Mouse (Mus musculus) neural tube, embryonic 12.5 days (tissue): ENCODE measurements around the gene Dstn. TPM values are rescaled to one million over a fixed set of nuclear protein-coding genes. Genes with fewer than 3 reads are reported as not detected.
A peak's percentile ranks its signal among the peaks of the same experiment; 100 is the strongest.

ENCODE experiments used
- ATAC-seq: fragments of 200-750 bp; cut with Nextera tagmentation; 2 replicates; pipeline ENCODE4 v1.8.0; 2017; ENCODE audit warnings: low read depth, mild to moderate bottlenecking, moderate TSS enrichment, moderate library complexity; ENCODE audit not compliant: low FRiP score
- H3K27ac ChIP-seq: fragments of 300-500 bp; sonication (generic); 2 replicates; pipeline ENCODE4 v1.5.1; 2016
- H3K27me3 ChIP-seq: fragments of 300-500 bp; sonication (generic); replicated peaks from 2 replicates; pipeline ENCODE4 v1.6.1; 2016; ENCODE audit warnings: mild to moderate bottlenecking
- H3K36me3 ChIP-seq: fragments of 300-500 bp; sonication (generic); 2 replicates; pipeline ENCODE4 v1.6.1; 2016; ENCODE audit warnings: mild to moderate bottlenecking
- H3K4me1 ChIP-seq: fragments of 300-500 bp; sonication (generic); 2 replicates; pipeline ENCODE4 v1.6.1; 2016
- H3K4me2 ChIP-seq: fragments of 300-500 bp; sonication (generic); replicated peaks from 2 replicates; pipeline ENCODE4 v1.6.1; 2016; ENCODE audit warnings: mild to moderate bottlenecking
- H3K4me3 ChIP-seq: fragments of 300-500 bp; sonication (generic); 2 replicates; pipeline ENCODE4 v1.5.1; 2016
- H3K9ac ChIP-seq: fragments of 300-500 bp; sonication (generic); 2 replicates; pipeline ENCODE4 v1.6.1; 2016; ENCODE audit warnings: mild to moderate bottlenecking
- H3K9me3 ChIP-seq: fragments of 300-500 bp; sonication (generic); 2 replicates; pipeline ENCODE4 v1.6.1; 2016; ENCODE audit warnings: mild to moderate bottlenecking
- WGBS: fragments of 180-500 bp; shearing (Covaris S2); methylation state at CpG from one replicate; pipeline ENCODE4 v1.1.7; 2016; 5-methylcytosine and 5-hydroxymethylcytosine counted together
- polyA plus RNA-seq: library from polyadenylated mRNA; unstranded; fragments of >200 nt; fragmentation: Nextera tagmentation; extraction: Ambion mirVana; gene quantifications from 2 replicates; pipeline ENCODE4 v1.2.1, GENCODE M21; 2016

Gene Dstn
- polyA plus RNA-seq, 1 experiment from 2014 or later, result 391 TPM

GRCm38 (mm10) chr2:143970841-143971240 lies 55.7 kb downstream of the Dstn start:
- Histone ChIP-seq H3K9me3 (no peaks in the 10 kb centered on the region), H3K4me3 (no peak overlapping the region), H3K9ac (no peak overlapping the region), H3K4me1 (no peaks in the 10 kb centered on the region), H3K27ac (no peak overlapping the region), H3K36me3 (peaks cover 49% of the 10 kb centered on the region), H3K4me2 (no peak overlapping the region), H3K27me3 (no peaks in the 10 kb centered on the region)
- 95% methylated on average over 2 of the region's 2 CpGs for WGBS
- ATAC-seq, result no peak

- no peak overlapping the region for H3K27ac ChIP-seq
- H3K27me3 ChIP-seq, result no peaks in the 10 kb centered on the region
- H3K36me3 ChIP-seq, result peaks cover 39% of the 10 kb centered on the region
- no peak overlapping the region for H3K4me3 ChIP-seq
- no peak for ATAC-seq
- WGBS, result 65% methylated on average over 2 of the region's 2 CpGs
- no peaks in the 10 kb centered on the region for H3K9me3 ChIP-seq
- H3K4me2 ChIP-seq, result no peak overlapping the region
- H3K4me1 ChIP-seq, result no peaks in the 10 kb centered on the region
- H3K9ac ChIP-seq, result no peak overlapping the region
Measured at GRCm38 (mm10) chr2:143971887-143972286, 56.8 kb downstream of the Dstn start.

- Histone ChIP-seq H3K4me1 (no peaks in the 10 kb centered on the region), H3K27me3 (no peaks in the 10 kb centered on the region), H3K9ac (no peak overlapping the region), H3K9me3 (no peaks in the 10 kb centered on the region), H3K4me3 (no peak overlapping the region), H3K4me2 (no peak overlapping the region), H3K27ac (no peak overlapping the region), H3K36me3 (peaks cover 28% of the 10 kb centered on the region)
- ATAC-seq, result no peak
- WGBS, result 91% methylated on average over 7 of the region's 7 CpGs
Measured at GRCm38 (mm10) chr2:143973161-143973560, 58.0 kb downstream of the Dstn start.

- H3K4me2 ChIP-seq, result no peak overlapping the region
- H3K36me3 ChIP-seq, result peaks cover 21% of the 10 kb centered on the region
- H3K9me3 ChIP-seq, result no peaks in the 10 kb centered on the region
- H3K9ac ChIP-seq, result no peak overlapping the region
- ATAC-seq, result no peak
- no peak overlapping the region for H3K27ac ChIP-seq
- H3K27me3 ChIP-seq, result no peaks in the 10 kb centered on the region
- no peaks in the 10 kb centered on the region for H3K4me1 ChIP-seq
- no peak overlapping the region for H3K4me3 ChIP-seq
- 97% methylated on average over 5 of the region's 5 CpGs for WGBS
Measured at GRCm38 (mm10) chr2:143975146-143975649, 60.1 kb downstream of the Dstn start.

GRCm38 (mm10) chr2:143978444-143979147 lies 63.5 kb downstream of the Dstn start:
- Histone ChIP-seq H3K9ac (no peak overlapping the region), H3K27me3 (no peaks in the 10 kb centered on the region), H3K36me3 (0 out of 2 replicates have a peak, but pooled peaks cover 5% of the 10 kb centered on the region), H3K4me1 (no peaks in the 10 kb centered on the region), H3K4me3 (no peak overlapping the region), H3K9me3 (no peaks in the 10 kb centered on the region), H3K4me2 (no peak overlapping the region), H3K27ac (no peak overlapping the region)
- ATAC-seq, result no peak
- WGBS, result 95% methylated on average over 8 of the region's 8 CpGs

- peak; percentile 84 for ATAC-seq
- H3K27ac ChIP-seq, result no peak overlapping the region
Measured at GRCm38 (mm10) chr2:143980781-143981398, 65.8 kb downstream of the Dstn start.

GRCm38 (mm10) chr2:143982152-143982551 lies 67.0 kb downstream of the Dstn start:
- WGBS, result 77% methylated on average over 4 of the region's 4 CpGs
- Histone ChIP-seq H3K27ac (no peak overlapping the region), H3K4me1 (peaks cover 5% of the 10 kb centered on the region; the same call in 1 of the 2 replicates), H3K4me3 (no peak overlapping the region), H3K9me3 (no peaks in the 10 kb centered on the region), H3K27me3 (no peaks in the 10 kb centered on the region), H3K36me3 (no peaks in the 10 kb centered on the region), H3K4me2 (no peak overlapping the region), H3K9ac (no peak overlapping the region)
- ATAC-seq, result no peak

More at GRCm38 (mm10) chr2:143980781-143981398, 65.8 kb downstream of the Dstn start:
- Histone ChIP-seq H3K9me3 (no peaks in the 10 kb centered on the region), H3K4me3 (no peak overlapping the region), H3K36me3 (no peaks in the 10 kb centered on the region), H3K4me1 (peaks cover 5% of the 10 kb centered on the region; the same call in 1 of the 2 replicates), H3K9ac (no peak overlapping the region), H3K27me3 (no peaks in the 10 kb centered on the region), H3K4me2 (no peak overlapping the region)
- WGBS, result 47% methylated on average over 6 of the region's 6 CpGs

- WGBS, result 50% methylated on average over 3 of the region's 3 CpGs
- no peak overlapping the region for H3K9ac ChIP-seq
- peaks cover 5% of the 10 kb centered on the region; the same call in 1 of the 2 replicates for H3K4me1 ChIP-seq
- H3K4me2 ChIP-seq, result no peak overlapping the region
- no peaks in the 10 kb centered on the region for H3K27me3 ChIP-seq
- H3K4me3 ChIP-seq, result no peak overlapping the region
- H3K9me3 ChIP-seq, result no peaks in the 10 kb centered on the region
- no peak for ATAC-seq
- no peak overlapping the region for H3K27ac ChIP-seq
- H3K36me3 ChIP-seq, result 0 out of 2 replicates have a peak, but pooled peaks cover 4% of the 10 kb centered on the region
Measured at GRCm38 (mm10) chr2:143982901-143983300, 67.8 kb downstream of the Dstn start.

GRCm38 (mm10) chr2:143983482-143983881 lies 68.4 kb downstream of the Dstn start:
- Histone ChIP-seq H3K4me2 (no peak overlapping the region), H3K4me1 (peaks cover 5% of the 10 kb centered on the region; the same call in 1 of the 2 replicates), H3K27me3 (no peaks in the 10 kb centered on the region), H3K27ac (no peak overlapping the region), H3K9me3 (no peaks in the 10 kb centered on the region), H3K36me3 (0 out of 2 replicates have a peak, but pooled peaks cover 4% of the 10 kb centered on the region), H3K4me3 (no peak overlapping the region), H3K9ac (no peak overlapping the region)
- WGBS, result 80% methylated on average over 2 of the region's 2 CpGs
- no peak for ATAC-seq

- no peaks in the 10 kb centered on the region for H3K9me3 ChIP-seq
- whole genome bisulfite sequencing, result 84% methylated on average over 2 of the region's 2 CpGs
- no peak overlapping the region for H3K27ac ChIP-seq
- peaks cover 5% of the 10 kb centered on the region; the same call in 1 of the 2 replicates for H3K4me1 ChIP-seq
- H3K4me3 ChIP-seq, result no peak overlapping the region
- ATAC-seq, result no peak
- no peaks in the 10 kb centered on the region for H3K27me3 ChIP-seq
- H3K4me2 ChIP-seq, result no peak overlapping the region
- H3K9ac ChIP-seq, result no peak overlapping the region
- H3K36me3 ChIP-seq, result 0 out of 2 replicates have a peak, but pooled peaks cover 7% of the 10 kb centered on the region
Measured at GRCm38 (mm10) chr2:143987485-143987884, 72.4 kb downstream of the Dstn start.

- ATAC-seq, result no peak
- Histone ChIP-seq H3K27me3 (no peaks in the 10 kb centered on the region), H3K9ac (no peak overlapping the region), H3K4me3 (no peak overlapping the region), H3K27ac (no peak overlapping the region), H3K9me3 (no peaks in the 10 kb centered on the region), H3K4me2 (no peak overlapping the region), H3K36me3 (0 out of 2 replicates have a peak, but pooled peaks cover 7% of the 10 kb centered on the region), H3K4me1 (peaks cover 5% of the 10 kb centered on the region; the same call in 1 of the 2 replicates)
- WGBS, result 85% methylated on average over 3 of the region's 3 CpGs
Measured at GRCm38 (mm10) chr2:143988016-143988415, 72.9 kb downstream of the Dstn start.

GRCm38 (mm10) chr2:143990997-143991396 lies 75.9 kb downstream of the Dstn start:
- Histone ChIP-seq H3K9ac (no peak overlapping the region), H3K36me3 (0 out of 2 replicates have a peak, but pooled peaks cover 7% of the 10 kb centered on the region), H3K27me3 (no peaks in the 10 kb centered on the region), H3K9me3 (no peaks in the 10 kb centered on the region), H3K27ac (no peak overlapping the region), H3K4me3 (no peak overlapping the region), H3K4me2 (no peak overlapping the region), H3K4me1 (no peaks in the 10 kb centered on the region)
- ATAC-seq, result no peak
- 43% methylated on average over 1 of the region's 1 CpGs for WGBS
